Mouse (Mus musculus) left cerebral cortex, adult 18-20 months (tissue): Measurements from ENCODE around the gene Emc6. TPM values are rescaled to one million over a fixed set of nuclear protein-coding genes. Genes with fewer than 3 reads are reported as not detected.

ENCODE experiments used
- DNase-seq, 2 experiments: peaks; one replicate each; pipeline ENCODE4 v3.0.0; 2021 to 2022; ENCODE audit warnings: low spot score in 2 of 2, mixed read lengths in 1 of 2
- total RNA-seq, 2 experiments: library from RNA; stranded (reverse); gene quantifications; 2 replicates each; pipeline ENCODE4 v1.2.3; 2021

The Emc6 gene
- total RNA-seq, 2 experiments from 2014 or later, result 48.0 to 53.3 TPM

DNA sequence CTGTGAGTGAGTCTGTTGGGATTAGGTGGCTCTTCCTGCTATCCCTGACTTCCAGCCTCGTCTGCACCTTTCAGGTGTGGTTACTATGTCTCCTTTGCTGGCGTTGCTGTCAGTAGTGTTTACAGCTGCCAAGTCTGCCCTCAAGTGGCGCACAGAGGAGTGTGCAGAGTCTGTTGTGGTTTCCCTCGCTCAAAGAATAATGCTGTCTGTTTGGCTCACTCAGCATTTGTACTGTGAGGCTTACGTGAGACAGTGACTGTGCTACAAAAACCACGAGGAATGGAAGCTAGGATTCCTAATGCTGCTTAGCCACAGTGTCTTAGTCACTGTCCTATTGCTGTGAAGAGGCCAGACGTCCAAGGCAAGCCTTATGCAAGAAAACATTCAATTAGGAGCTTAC, 45.8 kb downstream of the Emc6 start:
- DNase-seq, result peak in 1 of 2 experiments; percentile 17

DNA sequence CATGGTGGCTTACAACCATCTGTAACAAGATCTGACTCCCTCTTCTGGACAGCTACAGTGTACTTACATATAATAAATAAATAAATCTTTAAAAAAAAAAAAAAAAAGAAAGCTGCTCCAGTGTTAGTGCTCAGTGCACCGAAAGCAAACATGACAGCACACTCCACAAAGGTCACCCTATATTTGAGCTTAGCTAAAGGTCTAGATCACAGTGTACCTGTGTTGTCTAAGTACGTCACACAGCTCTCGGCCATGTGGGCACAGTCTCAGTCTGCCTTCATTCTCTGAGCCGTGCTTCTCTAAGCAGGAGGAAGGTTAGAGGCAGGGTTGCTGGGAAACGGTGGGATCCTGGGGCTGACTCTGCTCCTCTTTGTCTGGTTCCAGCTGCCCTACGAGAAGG, 50.3 kb downstream of the Emc6 start:
- no peak for DNase-seq

Other genes starting within 250 kb of the Emc6 start
- gene Atp2a3, start 215.9 kb downstream of the Emc6 start, total RNA-seq, result 1 to 10 TPM; 6.6 to 8.5 TPM
- under 1 TPM; 0.26 to 0.47 TPM for gene P2rx1, start 177.9 kb downstream of the Emc6 start, total RNA-seq
- gene Camkk1, start 158.0 kb downstream of the Emc6 start, total RNA-seq, result 100 to 1,000 TPM; 108 to 123 TPM
- gene Ncbp3, start 129.3 kb downstream of the Emc6 start, total RNA-seq, result 1 to 10 TPM; 9.1 to 9.8 TPM
- under 1 TPM in 1 of 2 experiments, not detected in 1; 0.12 TPM for gene Itgae, start 86.5 kb downstream of the Emc6 start, total RNA-seq
- under 1 TPM; 0.12 TPM for gene Haspin, start 38.7 kb downstream of the Emc6 start, total RNA-seq
- under 1 TPM; 0.35 to 0.54 TPM for gene P2rx5, start 16.6 kb downstream of the Emc6 start, total RNA-seq
- gene Tax1bp3, start within 50 bp of the Emc6 start, total RNA-seq, result 10 to 100 TPM in 1 of 2 experiments, 1 to 10 TPM in 1; 9.2 to 10.6 TPM
- 10 to 100 TPM; 18.6 to 20.8 TPM for gene Ctns, start 22.0 kb upstream of the Emc6 start, total RNA-seq
- gene Shpk, start 22.4 kb upstream of the Emc6 start, total RNA-seq, result 1 to 10 TPM; 2.8 to 2.9 TPM
- under 1 TPM in 1 of 2 experiments, not detected in 1; 0.21 TPM for gene Trpv1, start 57.3 kb upstream of the Emc6 start, total RNA-seq
- gene Trpv3, start 90.4 kb upstream of the Emc6 start, total RNA-seq, result under 1 TPM; 0.30 to 0.44 TPM
- gene Aspa, start 152.6 kb upstream of the Emc6 start, total RNA-seq, result 10 to 100 TPM; 12.4 to 13.4 TPM
- not detected for gene Gm49340, start 152.7 kb upstream of the Emc6 start, total RNA-seq
- not detected for gene Spata22, start 152.7 kb upstream of the Emc6 start, total RNA-seq
- not detected for gene Olfr20, start 173.7 kb upstream of the Emc6 start, total RNA-seq
- gene Olfr376, start 194.2 kb upstream of the Emc6 start, total RNA-seq, result not detected
- gene Olfr1, start 222.6 kb upstream of the Emc6 start, total RNA-seq, result not detected